Mouse (Mus musculus) kidney, embryonic 15.5 days (tissue): ENCODE results near the gene Hist1h1b. TPM values are rescaled to one million over a fixed set of nuclear protein-coding genes. Genes with fewer than 3 reads are reported as not detected.
"Not testable (repeated sequence)": the region's sequence is repeated elsewhere in the genome, so short reads cannot be mapped to it uniquely, and the experiment has no call there.

ENCODE experiments used
- ATAC-seq: fragments of 200-750 bp; cut with Nextera tagmentation; replicated peaks from 2 replicates; pipeline ENCODE4 v1.8.0; 2017; ENCODE audit warnings: moderate TSS enrichment; ENCODE audit not compliant: low FRiP score
- H3K27ac ChIP-seq: fragments of 300-500 bp; sonication (generic); 2 replicates; pipeline ENCODE4 v1.5.1; 2015; ENCODE audit warnings: mild to moderate bottlenecking, inconsistent platforms
- H3K27me3 ChIP-seq: fragments of 300-500 bp; sonication (generic); 2 replicates; pipeline ENCODE4 v1.6.1; 2015; ENCODE audit warnings: inconsistent platforms
- H3K36me3 ChIP-seq: fragments of 300-500 bp; sonication (generic); 2 replicates; pipeline ENCODE4 v1.6.1; 2015; ENCODE audit warnings: inconsistent platforms
- H3K4me1 ChIP-seq: fragments of 300-500 bp; sonication (generic); 2 replicates; pipeline ENCODE4 v1.6.1; 2015; ENCODE audit warnings: inconsistent platforms
- H3K4me2 ChIP-seq: fragments of 300-500 bp; sonication (generic); 2 replicates; pipeline ENCODE4 v1.6.1; 2015; ENCODE audit warnings: moderate library complexity, mild to moderate bottlenecking, inconsistent platforms
- H3K4me3 ChIP-seq: fragments of 300-500 bp; sonication (generic); replicated peaks from 2 replicates; pipeline ENCODE4 v1.5.1; 2015; ENCODE audit warnings: mild to moderate bottlenecking, inconsistent platforms
- H3K9ac ChIP-seq: fragments of 300-500 bp; sonication (generic); 2 replicates; pipeline ENCODE4 v1.6.1; 2015; ENCODE audit warnings: mild to moderate bottlenecking, inconsistent platforms
- H3K9me3 ChIP-seq: fragments of 300-500 bp; sonication (generic); replicated peaks from 2 replicates; pipeline ENCODE4 v1.6.1; 2016; ENCODE audit warnings: inconsistent platforms
- WGBS: fragments of 180-500 bp; shearing (Covaris S2); methylation state at CpG from one replicate; pipeline ENCODE4 v1.1.7; 2015; ENCODE audit warnings: mixed read lengths; 5-methylcytosine and 5-hydroxymethylcytosine counted together
- polyA plus RNA-seq: library from polyadenylated mRNA; unstranded; fragments of >200 nt; fragmentation: Nextera tagmentation; extraction: Ambion mirVana; gene quantifications from 2 replicates; pipeline ENCODE4 v1.2.1, GENCODE M21; 2015

Hist1h1b gene
- polyA plus RNA-seq, 1 experiment from 2014 or later, result 24.0 TPM

- Histone ChIP-seq H3K4me3 (no peak overlapping the region), H3K27me3 (no peaks in the 10 kb centered on the region), H3K4me2 (no peak overlapping the region), H3K9ac (no peak overlapping the region), H3K27ac (peak overlapping the region; percentile 45; the same call in 1 of the 2 replicates), H3K36me3 (no peaks in the 10 kb centered on the region), H3K9me3 (no peaks in the 10 kb centered on the region), H3K4me1 (peaks cover 24% of the 10 kb centered on the region)
- ATAC-seq, result no peak
- 47% methylated on average over 6 of the region's 6 CpGs for WGBS
Observed at GRCm38 (mm10) chr13:21789925-21790324, 9.5 kb upstream of the Hist1h1b start.

- Histone ChIP-seq H3K36me3 (no peaks in the 10 kb centered on the region), H3K4me1 (peaks cover 33% of the 10 kb centered on the region), H3K27me3 (no peaks in the 10 kb centered on the region), H3K27ac (peak overlapping the region; percentile 92), H3K4me2 (peak overlapping the region; percentile 53), H3K4me3 (peak overlapping the region; percentile 43), H3K9ac (peak overlapping the region; percentile 29; the same call in 1 of the 2 replicates), H3K9me3 (no peaks in the 10 kb centered on the region)
- 18% methylated on average over 15 of the region's 21 CpGs for WGBS
- peak; percentile 20 for ATAC-seq
Observed at GRCm38 (mm10) chr13:21787760-21788593, 7.6 kb upstream of the Hist1h1b start.

GRCm38 (mm10) chr13:21786899-21787629 lies 6.6 kb upstream of the Hist1h1b start, which contains the start of the genes Hist1h2an and Hist1h2bp:
Hist1h2an (minus strand) TSS chr13:21787218.
Hist1h2bp (plus strand) TSS chr13:21787461.
- peak within 1 kb of the TSS; percentile 43 for H3K4me3 ChIP-seq
- peak within 1 kb of the TSS; percentile 48 for H3K9ac ChIP-seq
- ATAC-seq, result peak; percentile 96
- H3K4me2 ChIP-seq, result peak within 1 kb of the TSS; percentile 57
- WGBS, result under 1% methylated on average over 40 of the region's 63 CpGs
- H3K27me3 ChIP-seq, H3K9me3 ChIP-seq, H3K36me3 ChIP-seq: not testable (repeated sequence)
- H3K27ac ChIP-seq, result peak within 1 kb of the TSS; percentile 92
- H3K4me1 ChIP-seq, result peaks cover 40% of the 10 kb centered on the region

GRCm38 (mm10) chr13:21786189-21786898 lies 5.9 kb upstream of the Hist1h1b start:
- H3K4me3 ChIP-seq, result peak overlapping the region; percentile 43
- no peaks in the 10 kb centered on the region for H3K36me3 ChIP-seq
- H3K9ac ChIP-seq, result peak overlapping the region; percentile 48; the same call in 1 of the 2 replicates
- ATAC-seq, result no peak
- no peaks in the 10 kb centered on the region for H3K9me3 ChIP-seq
- H3K4me1 ChIP-seq, result peaks cover 43% of the 10 kb centered on the region
- H3K27me3 ChIP-seq, result no peaks in the 10 kb centered on the region
- WGBS, result 7% methylated on average over 8 of the region's 8 CpGs
- peak overlapping the region; percentile 57 for H3K4me2 ChIP-seq
- peak overlapping the region; percentile 92 for H3K27ac ChIP-seq

- peak overlapping the region; percentile 49 for H3K4me3 ChIP-seq
- WGBS, result 25% methylated on average over 6 of the region's 6 CpGs
Observed at GRCm38 (mm10) chr13:21784311-21784710, 3.9 kb upstream of the Hist1h1b start.

GRCm38 (mm10) chr13:21783734-21784161 lies 3.3 kb upstream of the Hist1h1b start:
- H3K27ac ChIP-seq, result peak overlapping the region; percentile 96
- no peak for ATAC-seq
- H3K27me3 ChIP-seq, result no peaks in the 10 kb centered on the region
- H3K4me2 ChIP-seq, result peak overlapping the region; percentile 73
- H3K9me3 ChIP-seq, result no peaks in the 10 kb centered on the region
- peak overlapping the region; percentile 49 for H3K4me3 ChIP-seq
- H3K36me3 ChIP-seq, result no peaks in the 10 kb centered on the region
- H3K9ac ChIP-seq, result peak overlapping the region; percentile 41
- peaks cover 39% of the 10 kb centered on the region for H3K4me1 ChIP-seq
- WGBS, result under 1% methylated on average over 9 of the region's 9 CpGs

More at GRCm38 (mm10) chr13:21784311-21784710, 3.9 kb upstream of the Hist1h1b start:
- H3K27ac ChIP-seq, result peak overlapping the region; percentile 96
- H3K27me3 ChIP-seq, result no peaks in the 10 kb centered on the region
- H3K9me3 ChIP-seq, result no peaks in the 10 kb centered on the region
- peak overlapping the region; percentile 41 for H3K9ac ChIP-seq
- no peak for ATAC-seq
- peaks cover 39% of the 10 kb centered on the region for H3K4me1 ChIP-seq
- H3K4me2 ChIP-seq, result peak overlapping the region; percentile 73
- H3K36me3 ChIP-seq, result no peaks in the 10 kb centered on the region

- Histone ChIP-seq H3K9me3 (no peaks in the 10 kb centered on the region), H3K36me3 (no peaks in the 10 kb centered on the region), H3K27ac (peak within 1 kb of the TSS; percentile 96), H3K9ac (peak within 1 kb of the TSS; percentile 63), H3K27me3 (no peaks in the 10 kb centered on the region), H3K4me1 (peaks cover 39% of the 10 kb centered on the region), H3K4me2 (peak within 1 kb of the TSS; percentile 73), H3K4me3 (peak within 1 kb of the TSS; percentile 49)
- peak; percentile 73 for ATAC-seq
- under 1% methylated on average over 15 of the region's 20 CpGs for WGBS
Observed at GRCm38 (mm10) chr13:21783255-21783617, 2.8 kb upstream of the Hist1h1b start, which contains the start of gene Hist1h3i. Hist1h3i (minus strand) TSS chr13:21783370.

- ATAC-seq, H3K36me3 ChIP-seq, H3K27me3 ChIP-seq, H3K9me3 ChIP-seq: not testable (repeated sequence)
- Histone ChIP-seq H3K9ac (peak overlapping the region; percentile 63), H3K4me1 (peaks cover 38% of the 10 kb centered on the region), H3K4me3 (peak overlapping the region; percentile 49), H3K4me2 (peak overlapping the region; percentile 73), H3K27ac (peak overlapping the region; percentile 96)
- WGBS, result under 1% methylated on average over 21 of the region's 35 CpGs
Observed at GRCm38 (mm10) chr13:21782361-21783254, 2.2 kb upstream of the Hist1h1b start.

- Histone ChIP-seq H3K4me1 (peaks cover 38% of the 10 kb centered on the region), H3K27ac (peak overlapping the region; percentile 45; the same call in 1 of the 2 replicates), H3K36me3 (no peaks in the 10 kb centered on the region), H3K4me3 (no peak overlapping the region), H3K27me3 (no peaks in the 10 kb centered on the region), H3K9me3 (no peaks in the 10 kb centered on the region), H3K9ac (no peak overlapping the region), H3K4me2 (no peak overlapping the region)
- ATAC-seq, result no peak
- 96% methylated on average over 1 of the region's 1 CpGs for WGBS
Observed at GRCm38 (mm10) chr13:21781639-21782038, 1.2 kb upstream of the Hist1h1b start.

GRCm38 (mm10) chr13:21781021-21781555 lies 663 bp upstream of the Hist1h1b start:
- Histone ChIP-seq H3K4me2 (peak overlapping the region; percentile 74), H3K9ac (no peak overlapping the region), H3K9me3 (no peaks in the 10 kb centered on the region), H3K4me3 (peak overlapping the region; percentile 52), H3K4me1 (peaks cover 36% of the 10 kb centered on the region), H3K27ac (peak overlapping the region; percentile 98), H3K36me3 (no peaks in the 10 kb centered on the region), H3K27me3 (no peaks in the 10 kb centered on the region)
- 43% methylated on average over 6 of the region's 6 CpGs for WGBS
- no peak for ATAC-seq
